Mouse (Mus musculus) heart, postnatal 14 days (tissue): ENCODE results near the gene Sarm1. TPM values are rescaled to one million over a fixed set of nuclear protein-coding genes. Genes with fewer than 3 reads are reported as not detected.

ENCODE experiments used
- DNase-seq, 2 experiments: peaks; one replicate each; pipeline ENCODE4 v3.0.0; 2021 to 2022
- intact Hi-C: fragments of 180-260 bp; cut with DNase I; formaldehyde crosslinking; loops from one replicate; pipeline ENCODE4 v1.15.1; 2025
- total RNA-seq, 2 experiments: library from RNA; stranded (reverse); gene quantifications; 2 replicates each; pipeline ENCODE4 v1.2.3; 2021

The Sarm1 gene
- total RNA-seq, 2 experiments from 2014 or later: 0.37 to 0.79 TPM

DNA sequence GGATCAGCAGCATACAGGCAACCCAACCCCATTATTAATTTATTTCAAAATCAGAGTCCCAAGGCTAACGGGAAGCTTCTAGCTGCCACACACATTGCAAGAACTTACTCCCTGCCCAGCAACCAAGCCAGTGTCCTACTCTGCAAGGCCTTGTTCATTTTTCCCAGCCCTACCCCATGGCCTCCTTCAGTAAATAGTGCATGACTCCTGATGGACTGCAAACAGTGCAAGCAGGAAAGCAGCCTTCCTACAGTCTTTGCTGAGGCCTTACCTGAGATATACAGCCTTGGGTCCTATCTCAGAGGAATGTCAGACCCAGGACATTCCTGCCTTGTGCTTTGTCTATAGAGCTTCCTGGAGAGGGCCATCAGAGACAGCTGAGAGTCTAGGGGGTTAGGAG lies 72.0 kb downstream of the Sarm1 start:
- intact Hi-C loops: no loop called here

DNA sequence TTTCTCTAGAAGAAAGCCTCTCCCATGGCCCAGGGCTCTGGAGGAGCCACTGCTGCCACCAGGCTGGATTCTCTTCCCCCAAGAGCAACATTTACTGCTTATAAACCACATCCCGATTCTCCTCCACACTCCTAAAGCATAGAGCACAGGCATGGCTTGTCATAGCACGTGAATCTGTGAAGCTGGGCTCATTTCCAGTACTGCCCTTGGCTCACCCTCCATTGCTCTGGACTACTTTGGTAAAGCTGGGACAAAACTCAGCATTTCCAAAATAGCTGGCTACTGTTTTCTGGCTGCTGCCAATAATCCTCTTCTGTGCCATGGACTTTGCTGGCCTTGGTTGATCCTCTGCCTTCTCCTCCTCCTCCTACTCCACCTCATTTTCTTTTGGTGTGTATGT lies 73.2 kb downstream of the Sarm1 start:
- DNase-seq: no peak
- intact Hi-C loops: no loop called here

More for the DNA sequence above, 72.0 kb downstream of the Sarm1 start:
- DNase-seq: no peak

Other genes starting within 250 kb of the Sarm1 start
- gene 2610507B11Rik, start 236.0 kb downstream of the Sarm1 start, total RNA-seq: 100 to 1,000 TPM; 184 to 186 TPM
- gene BC030499, start 206.9 kb downstream of the Sarm1 start, total RNA-seq: 1 to 10 TPM in 1 of 2 experiments, under 1 TPM in 1; 0.90 to 1.9 TPM
- gene Spag5, start 196.2 kb downstream of the Sarm1 start, total RNA-seq: 1 to 10 TPM; 2.2 to 4.2 TPM
- gene Aldoc, start 174.8 kb downstream of the Sarm1 start, total RNA-seq: 1 to 10 TPM in 1 of 2 experiments, under 1 TPM in 1; 0.54 to 1.0 TPM
- gene Pigs, start 169.3 kb downstream of the Sarm1 start, total RNA-seq: 10 to 100 TPM; 23.5 to 23.9 TPM
- gene Unc119, start 154.3 kb downstream of the Sarm1 start, total RNA-seq: 1 to 10 TPM; 5.9 to 6.3 TPM
- gene Foxn1, start 111.2 kb downstream of the Sarm1 start, total RNA-seq: under 1 TPM in 1 of 2 experiments, not detected in 1; 0.24 TPM
- gene Slc13a2, start 75.5 kb downstream of the Sarm1 start, total RNA-seq: not detected
- gene Slc46a1, start 32.1 kb downstream of the Sarm1 start, total RNA-seq: 1 to 10 TPM; 2.3 to 3.1 TPM
- gene Vtn, start 1.3 kb upstream of the Sarm1 start, total RNA-seq: 10 to 100 TPM; 32.0 to 36.5 TPM
- not detected for gene Sebox, start 5.7 kb upstream of the Sarm1 start, total RNA-seq
- gene Tmem199, start 14.4 kb upstream of the Sarm1 start, total RNA-seq: 10 to 100 TPM; 11.7 to 12.1 TPM
- 100 to 1,000 TPM; 153 to 155 TPM for gene Poldip2, start 14.4 kb upstream of the Sarm1 start, total RNA-seq
- 10 to 100 TPM; 47.7 to 50.7 TPM for gene Tnfaip1, start 38.6 kb upstream of the Sarm1 start, total RNA-seq
- gene Ift20, start 38.6 kb upstream of the Sarm1 start, total RNA-seq: 10 to 100 TPM; 48.4 to 50.0 TPM
- 10 to 100 TPM in 1 of 2 experiments, 1 to 10 TPM in 1; 8.8 to 10.3 TPM for gene Tmem97, start 53.0 kb upstream of the Sarm1 start, total RNA-seq
- 10 to 100 TPM; 14.4 to 16.3 TPM for gene Nlk, start 199.6 kb upstream of the Sarm1 start, total RNA-seq